Mouse (Mus musculus) midbrain, embryonic 14.5 days (tissue): Measurements from ENCODE around the gene Fam189b. TPM values are rescaled to one million over a fixed set of nuclear protein-coding genes. Genes with fewer than 3 reads are reported as not detected.
"Not testable (repeated sequence)": the region's sequence is repeated elsewhere in the genome, so short reads cannot be mapped to it uniquely, and the experiment has no call there.

Source experiments
- ATAC-seq: fragments of 200-750 bp; cut with Nextera tagmentation; 2 replicates; pipeline ENCODE4 v1.8.0; 2017; ENCODE audit warnings: moderate number of reproducible peaks, moderate library complexity; ENCODE audit not compliant: low FRiP score, low TSS enrichment
- DNase-seq: peaks from one replicate; pipeline ENCODE4 v3.0.0-alpha.2; 2015
- H3K27ac ChIP-seq: fragments of 300-500 bp; sonication (generic); replicated peaks from 2 replicates; pipeline ENCODE4 v1.5.1; 2014; ENCODE audit warnings: mild to moderate bottlenecking, low read depth, low read length, moderate library complexity
- H3K27me3 ChIP-seq: fragments of 300-500 bp; sonication (generic); 2 replicates; pipeline ENCODE4 v1.6.1; 2014; ENCODE audit warnings: low read length, control low read depth, mixed read lengths; ENCODE audit not compliant: control insufficient read depth, insufficient read depth
- H3K36me3 ChIP-seq: fragments of 300-500 bp; sonication (generic); 2 replicates; pipeline ENCODE4 v1.6.1; 2014; ENCODE audit warnings: low read length, control low read depth; ENCODE audit not compliant: control insufficient read depth, insufficient read depth
- H3K4me1 ChIP-seq: fragments of 300-500 bp; sonication (generic); 2 replicates; pipeline ENCODE4 v1.6.1; 2014; ENCODE audit warnings: mild to moderate bottlenecking, antibody characterized with exemption, low read length, control low read depth; ENCODE audit not compliant: control insufficient read depth, insufficient read depth
- H3K4me2 ChIP-seq: fragments of 300-500 bp; sonication (generic); 2 replicates; pipeline ENCODE4 v1.6.1; 2014; ENCODE audit warnings: mild to moderate bottlenecking, low read length, moderate library complexity
- H3K4me3 ChIP-seq: fragments of 300-500 bp; sonication (generic); replicated peaks from 2 replicates; pipeline ENCODE4 v1.5.1; 2014; ENCODE audit warnings: low read depth, low read length
- H3K9ac ChIP-seq: fragments of 300-500 bp; sonication (generic); replicated peaks from 2 replicates; pipeline ENCODE4 v1.6.1; 2014; ENCODE audit warnings: mild to moderate bottlenecking, low read length, moderate library complexity
- H3K9me3 ChIP-seq: fragments of 300-500 bp; sonication (generic); 2 replicates; pipeline ENCODE4 v1.6.1; 2016; ENCODE audit warnings: low read length, control low read depth, mixed read lengths; ENCODE audit not compliant: control insufficient read depth
- WGBS: fragments of 180-500 bp; shearing (Covaris S2); extraction: QIAGEN DNeasy Blood & Tissue Kit; methylation state at CpG from one replicate; pipeline ENCODE4 v1.1.7; 2014; 5-methylcytosine and 5-hydroxymethylcytosine counted together
- polyA plus RNA-seq: library from polyadenylated mRNA; unstranded; fragments of >200 nt; fragmentation: Nextera tagmentation; extraction: Ambion mirVana; gene quantifications from 2 replicates; pipeline ENCODE4 v1.2.1, GENCODE M21; 2014

Gene Fam189b
- polyA plus RNA-seq, 1 experiment from 2014 or later, result 25.3 TPM

DNA sequence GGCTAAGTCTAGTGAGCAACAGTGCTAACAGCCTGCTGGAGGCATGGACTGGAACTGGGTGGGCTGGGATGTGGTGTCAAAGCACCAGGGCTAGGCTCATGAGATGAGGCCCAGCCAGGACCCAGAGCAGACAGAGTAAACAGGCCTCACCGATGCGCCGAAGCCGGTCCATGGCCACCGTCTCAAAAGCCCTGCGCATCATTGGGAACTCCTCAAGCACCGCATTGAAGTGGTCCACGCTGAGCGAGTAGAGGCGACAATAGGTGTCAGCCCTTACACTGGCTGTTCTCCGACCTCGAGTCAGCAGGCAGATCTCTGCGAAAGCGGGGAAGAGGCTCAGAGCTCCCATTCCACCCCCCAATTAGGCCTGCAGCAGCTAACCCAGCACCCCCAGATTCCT lies 34.4 kb upstream of the Fam189b start:
- Histone ChIP-seq H3K9me3 (no peaks in the 10 kb centered on the region), H3K9ac (no peak overlapping the region), H3K27me3 (no peaks in the 10 kb centered on the region), H3K4me1 (no peaks in the 10 kb centered on the region), H3K4me2 (no peak overlapping the region), H3K36me3 (peaks cover 35% of the 10 kb centered on the region), H3K4me3 (no peak overlapping the region), H3K27ac (no peak overlapping the region)
- no peak for ATAC-seq
- WGBS, result 71% methylated on average over 14 of the region's 14 CpGs
- DNase-seq, result no peak

DNA sequence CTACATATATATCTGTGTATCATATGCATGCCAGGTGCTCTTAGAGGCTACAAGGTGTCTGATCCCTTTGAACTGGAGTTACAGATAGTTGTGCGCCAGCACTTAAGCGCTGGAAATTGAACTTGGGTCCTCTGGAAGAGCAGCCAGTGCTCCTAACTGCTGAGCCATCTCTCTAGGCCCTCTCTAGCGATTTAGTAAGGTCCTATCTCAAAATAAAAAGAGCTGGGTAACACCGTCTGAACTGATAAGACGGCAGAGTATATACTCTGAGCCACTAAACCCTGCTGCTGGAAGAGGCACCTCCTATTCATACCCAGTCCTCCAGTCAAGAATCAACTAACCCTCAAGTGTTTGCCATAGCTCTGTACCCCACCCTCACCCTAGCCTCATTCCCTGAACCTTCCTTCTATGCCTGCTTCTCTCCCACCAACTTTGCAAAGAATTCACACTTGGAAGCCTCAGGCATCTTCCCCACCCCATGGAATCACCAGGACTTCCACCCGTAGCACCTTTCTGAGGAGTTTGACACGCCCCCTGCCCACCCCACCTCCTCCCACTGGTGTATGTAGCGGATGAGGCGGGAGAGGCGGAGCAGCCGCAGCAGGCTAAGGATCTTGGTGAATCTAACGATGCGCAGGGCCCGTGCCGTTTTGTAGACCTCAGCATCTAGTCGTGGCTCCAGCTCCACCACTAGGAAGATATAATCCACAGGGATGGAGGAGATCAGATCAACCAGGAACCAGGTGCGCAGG lies 30.7 kb upstream of the Fam189b start:
- Histone ChIP-seq H3K4me3 (no peak overlapping the region), H3K36me3 (peaks cover 35% of the 10 kb centered on the region), H3K4me1 (no peaks in the 10 kb centered on the region), H3K9ac (no peak overlapping the region), H3K27me3 (no peaks in the 10 kb centered on the region), H3K27ac (no peak overlapping the region), H3K9me3 (no peaks in the 10 kb centered on the region), H3K4me2 (no peak overlapping the region)
- ATAC-seq (no peak), DNase-seq (no peak)
- WGBS, result 66% methylated on average over 17 of the region's 17 CpGs

DNA sequence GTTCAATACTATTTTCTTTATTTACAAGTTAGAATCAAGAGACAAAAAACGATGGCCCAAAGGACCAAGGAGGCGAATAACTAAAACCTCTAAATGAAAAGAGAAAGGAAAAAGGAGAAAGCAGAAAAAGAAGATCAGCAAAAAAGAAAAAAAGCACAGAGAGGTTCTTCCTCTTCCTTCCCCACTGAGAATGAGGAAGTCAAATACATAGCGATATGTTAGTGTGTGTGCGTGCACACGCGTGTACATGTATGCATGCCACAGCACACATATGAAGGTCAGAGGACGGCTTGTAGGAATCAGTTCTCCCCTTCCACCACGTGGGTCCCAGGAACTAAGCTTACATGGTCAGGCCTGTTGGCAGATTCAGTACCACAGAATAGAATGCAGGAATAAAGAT lies 26.0 kb upstream of the Fam189b start:
- DNase-seq (no peak), ATAC-seq (no peak)
- Histone ChIP-seq H3K4me3 (no peak overlapping the region), H3K9ac (no peak overlapping the region), H3K4me2 (no peak overlapping the region), H3K36me3 (peaks cover 9% of the 10 kb centered on the region; the same call in 1 of the 2 replicates), H3K27me3 (no peaks in the 10 kb centered on the region), H3K4me1 (peaks cover 18% of the 10 kb centered on the region), H3K27ac (no peak overlapping the region), H3K9me3 (no peaks in the 10 kb centered on the region)
- WGBS, result 93% methylated on average over 8 of the region's 8 CpGs

DNA sequence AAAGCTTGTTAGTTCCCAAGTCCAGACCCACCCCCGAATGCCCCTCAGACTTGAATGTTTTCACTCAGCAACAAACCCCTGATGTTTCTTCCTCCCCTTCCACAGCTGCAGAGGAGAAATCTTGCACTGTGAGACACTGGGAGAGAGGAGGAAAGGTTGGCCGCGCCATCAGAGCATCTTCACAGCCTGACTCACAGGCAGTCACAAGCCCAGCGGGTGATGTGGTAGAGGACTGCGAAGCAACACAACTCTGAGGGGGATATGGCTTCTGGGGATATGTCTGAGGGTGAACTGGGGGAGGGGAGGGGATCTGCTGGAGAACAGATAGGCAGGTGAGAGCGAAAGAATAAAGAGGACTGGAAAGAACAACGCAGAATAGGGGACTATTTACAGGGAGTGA lies 24.3 kb upstream of the Fam189b start:
- H3K4me1 ChIP-seq, result peaks cover 18% of the 10 kb centered on the region
- peak overlapping the region; percentile 74 for H3K9ac ChIP-seq
- H3K36me3 ChIP-seq, result no peaks in the 10 kb centered on the region
- peak overlapping the region; percentile 81 for H3K4me3 ChIP-seq
- H3K27ac ChIP-seq, result 0 out of 2 replicates have a peak overlapping the region, but pooled peaks have one; percentile 50
- peak overlapping the region; percentile 89 for H3K4me2 ChIP-seq
- 20% methylated on average over 7 of the region's 7 CpGs for WGBS
- H3K27me3 ChIP-seq, result no peaks in the 10 kb centered on the region
- no peak for ATAC-seq
- no peaks in the 10 kb centered on the region for H3K9me3 ChIP-seq
- peak; percentile 38 for DNase-seq

DNA sequence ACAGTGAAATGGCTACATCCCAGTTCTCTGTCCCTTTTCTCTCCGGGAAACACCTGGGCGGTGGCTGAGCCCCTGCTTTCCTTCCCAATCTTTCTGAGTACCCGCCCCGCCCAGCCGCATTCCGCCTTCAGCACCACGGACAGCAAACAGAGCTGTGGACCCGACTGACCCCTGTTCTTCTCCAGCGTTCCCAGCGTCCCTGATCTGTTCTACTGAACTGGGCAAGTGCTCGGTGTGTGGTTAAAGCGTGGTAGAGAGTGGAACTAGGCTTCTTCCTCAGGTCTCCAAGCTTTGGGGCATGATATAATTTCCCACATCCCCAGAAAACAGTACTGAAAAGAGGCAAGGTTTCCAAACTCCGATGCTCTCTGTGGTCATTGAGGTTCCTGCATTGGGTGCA lies 23.7 kb upstream of the Fam189b start:
- ATAC-seq, result peak; percentile 31; the same call in 1 of the 2 replicates
- DNase-seq, result no peak

DNA sequence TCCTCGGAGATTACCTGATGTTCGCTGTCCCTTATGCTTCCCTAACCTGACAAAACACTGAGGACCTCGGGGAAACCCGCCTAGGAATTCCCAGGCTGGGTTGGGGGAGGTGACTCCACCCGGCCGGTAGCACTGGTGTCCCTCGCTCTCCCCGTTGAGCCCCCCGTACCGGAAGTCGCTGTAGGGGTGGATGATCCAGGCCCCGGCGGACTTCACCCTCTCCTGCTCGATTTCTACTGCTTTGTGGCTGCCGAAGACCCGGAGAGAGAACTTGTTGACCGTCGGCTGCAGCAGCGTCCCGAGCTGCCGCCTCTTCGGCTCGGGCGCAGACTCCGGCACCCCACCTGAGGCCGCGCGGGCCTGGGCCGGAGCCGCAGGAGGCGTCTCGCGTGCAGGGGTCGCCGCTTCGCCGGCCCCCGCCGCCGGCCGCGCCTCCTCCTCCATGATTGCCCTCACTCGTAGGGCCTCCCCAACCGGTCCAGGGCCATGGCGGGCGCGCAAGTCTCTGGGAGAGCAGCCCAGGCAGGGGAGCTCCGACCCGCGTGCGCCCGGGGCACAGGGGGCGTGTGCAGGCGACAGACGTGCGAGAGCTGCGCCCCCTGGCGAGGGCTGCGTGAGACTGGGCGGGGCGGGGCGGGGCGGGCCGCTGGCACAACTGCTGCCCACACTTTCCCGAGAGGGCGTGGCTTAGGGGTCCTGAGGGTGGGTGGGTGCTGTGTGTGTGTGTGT lies 23.2 kb upstream of the Fam189b start, which contains the start of gene Hcn3:
Gene Hcn3 (minus strand): TSS at position 581 of the 729 bp plus-strand sequence.
- Histone ChIP-seq H3K4me1 (peaks cover 20% of the 10 kb centered on the region), H3K9ac (peak within 1 kb of the TSS; percentile 74), H3K4me2 (peak within 1 kb of the TSS; percentile 89), H3K9me3 (no peaks in the 10 kb centered on the region), H3K36me3 (no peaks in the 10 kb centered on the region), H3K27me3 (no peaks in the 10 kb centered on the region), H3K4me3 (peak within 1 kb of the TSS; percentile 81), H3K27ac (peak within 1 kb of the TSS; percentile 71)
- peak; percentile 93 for DNase-seq
- peak; percentile 87 for ATAC-seq
- WGBS, result under 1% methylated on average over 61 of the region's 66 CpGs

More for the DNA sequence above, 23.7 kb upstream of the Fam189b start:
- WGBS, result 2% methylated on average over 13 of the region's 13 CpGs
- Histone ChIP-seq H3K36me3 (no peaks in the 10 kb centered on the region), H3K4me3 (peak overlapping the region; percentile 81), H3K27me3 (no peaks in the 10 kb centered on the region), H3K27ac (0 out of 2 replicates have a peak overlapping the region, but pooled peaks have one; percentile 50), H3K4me1 (peaks cover 20% of the 10 kb centered on the region), H3K9me3 (no peaks in the 10 kb centered on the region), H3K9ac (peak overlapping the region; percentile 74), H3K4me2 (peak overlapping the region; percentile 89)

DNA sequence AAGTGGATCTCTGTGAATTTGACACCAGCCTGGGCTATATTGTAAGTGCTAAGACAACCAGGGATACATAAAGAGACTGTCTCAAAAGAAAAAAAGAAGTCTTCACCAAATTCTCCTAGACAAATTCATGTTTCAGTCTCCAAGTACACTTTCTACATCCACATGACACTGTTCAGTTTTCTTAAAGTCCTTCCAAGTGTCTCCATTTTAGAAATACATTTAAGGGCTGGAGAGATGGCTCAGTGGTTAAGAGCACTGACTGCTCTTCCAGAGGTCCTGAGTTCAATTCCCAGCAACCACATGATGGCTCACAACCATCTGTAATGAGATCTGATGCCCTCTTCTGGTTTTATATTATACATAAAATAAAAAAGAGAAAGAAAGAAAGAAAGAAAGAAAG lies 21.7 kb upstream of the Fam189b start:
- ATAC-seq, H3K9me3 ChIP-seq, H3K36me3 ChIP-seq, H3K9ac ChIP-seq, H3K4me2 ChIP-seq, H3K27me3 ChIP-seq, DNase-seq, H3K27ac ChIP-seq, H3K4me3 ChIP-seq: not testable (repeated sequence)
- H3K4me1 ChIP-seq, result peaks cover 30% of the 10 kb centered on the region

DNA sequence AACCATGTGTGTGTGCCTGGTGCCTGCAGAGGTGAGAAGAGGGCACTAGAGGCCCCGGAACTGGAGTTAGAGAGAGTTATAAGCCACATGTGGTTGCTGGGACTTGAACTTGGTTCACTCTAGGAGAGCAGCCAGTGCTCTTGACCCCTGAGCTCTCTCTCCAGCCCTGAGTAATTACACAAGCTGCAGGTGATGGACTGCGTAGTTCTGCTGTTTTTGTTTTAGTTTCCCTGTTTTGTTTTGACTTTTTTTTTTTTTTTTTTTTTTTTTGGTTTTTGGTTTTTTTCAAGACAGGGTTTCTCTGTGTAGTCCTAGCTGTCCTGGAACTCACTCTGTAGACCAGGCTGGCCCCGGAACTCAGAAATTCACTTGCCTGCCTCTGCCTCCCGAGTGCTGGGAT lies 21.2 kb upstream of the Fam189b start:
- Histone ChIP-seq H3K4me1 (peaks cover 30% of the 10 kb centered on the region), H3K27ac (no peak overlapping the region), H3K9me3 (no peaks in the 10 kb centered on the region), H3K4me2 (no peak overlapping the region), H3K4me3 (no peak overlapping the region), H3K9ac (no peak overlapping the region), H3K36me3 (peaks cover 5% of the 10 kb centered on the region; the same call in 1 of the 2 replicates), H3K27me3 (no peaks in the 10 kb centered on the region)
- ATAC-seq, result no peak
- no peak for DNase-seq
- 84% methylated on average over 4 of the region's 4 CpGs for WGBS
